Mouse (Mus musculus): ENCODE data around the gene Wrap53.
"Not testable (repeated sequence)": the region's sequence is repeated elsewhere in the genome, so short reads cannot be mapped to it uniquely, and the experiment has no call there.

The Wrap53 gene

DNA sequence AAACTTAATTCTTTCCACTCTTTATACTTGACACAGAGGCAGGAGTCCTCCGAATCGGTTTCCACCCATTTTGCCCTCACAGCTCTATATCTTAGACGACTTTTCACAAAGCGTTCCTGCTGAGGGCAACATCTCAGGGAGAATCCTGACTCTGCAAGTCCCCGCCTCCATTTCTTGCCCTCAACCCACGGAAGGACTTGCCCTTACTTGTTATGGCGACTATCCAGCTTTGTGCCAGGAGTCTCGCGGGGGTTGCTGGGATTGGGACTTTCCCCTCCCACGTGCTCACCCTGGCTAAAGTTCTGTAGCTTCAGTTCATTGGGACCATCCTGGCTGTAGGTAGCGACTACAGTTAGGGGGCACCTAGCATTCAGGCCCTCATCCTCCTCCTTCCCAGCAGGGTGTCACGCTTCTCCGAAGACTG lies at the start of gene Wrap53, which contains the start of gene Trp53:
TSS of gene Wrap53 (minus strand) at position 165 of the 424 bp plus-strand sequence.
TSS of gene Trp53 (plus strand) at position 269 of the 424 bp plus-strand sequence.
- DNase-seq (ENCODE audit: low spot score): peak; percentile 74

GRCm38 (mm10) chr11:69629802-69630201 lies 49.7 kb upstream of the Wrap53 start:
- DNase-seq (ENCODE audit: low spot score): no peak

- DNase-seq (ENCODE audit: low spot score): peak; percentile 69
Measured at GRCm38 (mm10) chr11:69628286-69628685, 48.2 kb upstream of the Wrap53 start.

DNA sequence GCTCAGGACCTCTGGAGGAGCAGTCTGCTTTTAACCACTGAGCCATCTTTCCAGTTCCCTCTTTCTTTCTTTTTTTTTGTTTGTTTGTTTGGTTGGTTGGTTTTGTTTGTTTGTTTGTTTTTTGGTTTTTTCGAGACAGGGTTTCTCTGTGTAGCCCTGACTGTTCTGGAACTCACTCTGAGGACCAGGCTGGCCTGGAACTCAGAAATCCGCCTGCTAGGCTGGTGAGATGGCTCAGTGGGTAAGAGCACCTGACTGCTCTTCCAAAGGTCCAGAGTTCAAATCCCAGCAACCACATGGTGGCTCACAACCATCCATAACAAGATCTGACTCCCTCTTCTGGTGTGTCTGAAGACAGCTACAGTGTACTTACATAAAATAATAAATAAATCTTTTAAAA lies 44.3 kb upstream of the Wrap53 start:
- DNase-seq (ENCODE audit: low spot score): not testable (repeated sequence)

- no peak for DNase-seq (ENCODE audit: low spot score)
Measured at GRCm38 (mm10) chr11:69623006-69623405, 43.0 kb upstream of the Wrap53 start.

DNA sequence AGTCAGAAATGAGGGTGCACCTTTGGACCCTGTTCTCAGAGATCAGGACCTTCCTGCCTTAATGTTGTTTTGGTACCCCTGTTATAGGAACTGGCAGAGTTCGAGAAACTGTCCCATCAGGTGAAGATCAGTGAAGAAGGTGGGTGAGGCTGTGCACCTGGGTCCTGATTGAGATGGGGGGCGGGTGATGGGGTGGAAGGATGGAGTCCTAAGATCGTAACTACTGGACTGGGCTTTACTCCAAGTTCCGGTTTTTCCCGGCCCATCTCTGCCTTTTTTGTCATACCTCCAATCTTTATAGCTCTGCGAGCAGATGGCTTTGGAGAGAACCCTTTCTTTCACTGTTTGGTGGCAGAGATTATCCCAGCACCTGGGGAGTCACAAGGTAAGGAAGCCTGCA lies 42.4 kb upstream of the Wrap53 start:
- no peak for DNase-seq (ENCODE audit: low spot score)

DNA sequence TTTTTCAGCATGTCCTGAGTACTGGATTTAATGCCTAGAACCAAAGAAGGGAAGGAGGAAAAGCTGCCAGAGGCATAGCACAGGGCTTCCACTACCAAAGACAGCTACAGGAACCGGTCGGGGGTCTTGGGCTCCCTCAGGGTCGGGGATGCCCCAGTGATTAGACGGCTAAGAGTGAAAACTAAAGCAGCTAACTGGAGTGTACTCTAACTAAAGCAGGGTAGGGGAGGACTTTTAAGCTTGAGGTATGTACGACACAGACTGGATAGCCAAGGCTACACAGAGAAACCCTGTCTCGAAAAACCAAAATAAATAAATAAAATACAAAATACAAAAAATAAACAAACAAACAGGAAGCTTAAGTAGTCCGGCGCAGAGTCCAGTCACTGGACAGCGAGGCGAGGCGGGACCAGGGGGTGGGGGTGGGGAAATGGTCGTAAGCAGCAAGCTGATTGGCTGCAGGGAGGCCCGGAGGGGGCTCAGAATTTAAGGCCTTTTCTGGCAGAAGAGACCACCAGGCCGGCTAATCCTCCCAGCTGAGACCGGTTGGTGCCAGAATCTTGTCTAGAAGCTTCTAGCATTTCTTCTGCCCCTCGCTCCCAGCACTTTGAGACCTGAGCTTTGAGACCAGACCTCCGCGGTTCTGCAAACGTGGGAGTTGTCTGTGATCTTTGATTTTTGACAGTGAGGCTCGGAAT lies 41.7 kb upstream of the Wrap53 start, which contains the start of gene Sat2:
TSS of gene Sat2 (plus strand) at position 454 of the 698 bp plus-strand sequence.
- DNase-seq (ENCODE audit: low spot score): no peak

- DNase-seq (ENCODE audit: low spot score): no peak
Measured at GRCm38 (mm10) chr11:69620394-69621081, 40.5 kb upstream of the Wrap53 start.

GRCm38 (mm10) chr11:69617805-69618204 lies 37.8 kb upstream of the Wrap53 start, which contains the start of gene Shbg:
Gene Shbg, minus strand, starts transcription at chr11:69617905.
- no peak for DNase-seq (ENCODE audit: low spot score)

DNA sequence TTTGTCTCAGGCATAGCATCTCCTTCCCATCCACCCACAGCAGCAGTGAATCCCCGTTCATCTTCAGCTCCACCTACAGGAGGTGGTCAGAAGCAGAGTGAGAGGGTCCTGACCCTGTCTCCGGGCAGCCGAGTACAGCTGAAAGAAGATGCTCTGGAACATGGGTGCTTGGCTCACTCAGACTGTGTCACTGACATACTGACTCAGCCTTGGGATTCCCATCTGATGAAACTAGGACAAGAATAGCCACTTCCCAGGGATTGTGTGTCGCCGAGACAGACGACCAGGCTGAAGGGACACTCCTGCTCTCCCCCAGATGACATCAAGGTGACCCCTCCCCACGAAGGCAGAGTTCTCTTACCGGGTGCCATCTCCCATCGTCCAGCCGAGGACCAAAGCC lies 36.7 kb upstream of the Wrap53 start:
- DNase-seq (ENCODE audit: low spot score): no peak

DNA sequence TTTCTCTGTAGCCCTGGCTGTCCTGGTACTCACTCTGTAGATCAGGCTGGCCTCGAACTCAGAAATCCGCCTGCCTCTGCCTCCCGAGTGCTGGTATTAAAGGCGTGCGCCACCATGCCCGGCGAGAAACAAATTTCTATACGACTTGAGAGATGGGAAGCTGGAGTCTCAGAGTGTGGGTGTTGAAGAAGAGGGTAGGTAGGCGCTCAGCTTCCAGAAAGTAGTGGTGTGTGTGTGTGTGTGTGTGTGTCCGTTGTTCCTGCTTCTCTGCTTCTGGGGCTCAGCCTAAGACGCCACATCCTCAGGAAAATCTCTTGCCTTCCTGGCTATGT lies 34.2 kb upstream of the Wrap53 start:
- not testable (repeated sequence) for DNase-seq (ENCODE audit: low spot score)

DNA sequence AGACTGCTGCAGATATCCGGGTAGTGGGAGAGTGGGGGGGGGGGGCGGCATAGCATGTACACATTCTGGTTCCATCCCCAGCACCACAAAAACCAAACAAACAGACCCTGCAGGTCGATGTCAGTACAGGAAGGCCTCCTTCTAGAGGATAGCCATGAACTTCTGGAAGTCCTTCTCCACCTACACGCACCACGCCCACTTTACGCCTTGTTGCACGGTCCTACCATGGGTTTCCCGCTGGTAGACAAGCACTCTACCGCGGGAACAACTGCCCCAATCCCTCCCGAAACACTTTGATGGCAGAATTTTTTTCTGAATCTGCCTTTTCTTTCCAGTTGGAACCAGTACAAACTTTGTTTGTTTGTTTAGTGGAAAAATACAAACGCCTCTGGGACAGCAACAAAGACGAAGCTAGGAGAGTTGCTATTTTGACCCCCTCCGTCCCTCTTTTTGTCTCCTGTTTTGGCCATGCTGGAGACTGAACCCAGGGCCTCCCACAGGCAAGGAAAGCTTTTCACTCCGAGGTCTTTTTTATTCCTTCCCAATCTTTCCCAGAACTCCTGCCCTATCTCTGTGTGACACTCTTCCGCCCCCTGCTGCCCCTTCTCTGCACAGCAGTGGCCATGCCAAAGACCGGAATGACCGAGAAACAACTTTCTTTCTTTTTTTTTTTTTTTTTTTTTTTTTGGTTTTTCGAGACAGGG lies 33.6 kb upstream of the Wrap53 start:
- peak; percentile 92 for DNase-seq (ENCODE audit: low spot score)

DNA sequence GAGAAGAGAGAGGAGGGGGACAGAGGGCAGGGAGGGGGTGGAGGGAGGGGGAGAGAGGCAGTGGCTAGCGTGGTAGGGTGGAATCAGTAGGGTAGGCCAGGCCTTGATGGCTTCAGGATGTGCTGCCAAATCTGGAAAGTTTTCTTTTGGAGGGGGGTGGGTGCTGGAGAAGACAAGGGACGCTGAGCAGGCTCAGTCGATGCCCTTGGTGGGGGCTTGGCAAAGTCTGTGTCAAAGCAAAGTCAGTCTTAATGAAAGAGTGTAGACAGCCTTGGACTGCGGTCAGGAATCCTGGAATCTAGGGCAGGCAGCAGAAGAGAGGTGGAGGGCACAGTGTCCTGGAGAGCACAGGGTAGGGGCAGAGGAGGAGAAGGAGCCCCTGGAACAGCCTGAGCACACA lies 30.8 kb upstream of the Wrap53 start:
- no peak for DNase-seq (ENCODE audit: low spot score)

DNA sequence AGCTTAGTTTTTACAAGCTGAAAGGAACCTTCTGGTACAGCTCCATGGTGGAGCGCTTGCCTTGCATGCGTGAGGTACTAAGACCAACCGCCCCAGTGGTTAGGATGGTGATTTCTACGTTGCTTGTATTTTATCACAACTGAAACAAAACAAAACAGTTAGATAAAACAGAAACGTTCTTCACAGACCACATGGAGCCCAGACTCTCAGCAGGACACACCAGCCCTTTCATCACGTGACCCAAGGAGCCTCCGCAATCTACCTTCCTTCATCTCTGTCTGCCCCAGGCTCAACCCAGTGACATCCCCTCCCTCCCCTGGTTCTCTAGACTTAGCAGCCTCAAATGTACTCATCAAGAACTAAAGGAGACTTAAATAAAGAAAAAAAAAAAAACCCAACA lies 29.4 kb upstream of the Wrap53 start:
- DNase-seq (ENCODE audit: low spot score): no peak

DNA sequence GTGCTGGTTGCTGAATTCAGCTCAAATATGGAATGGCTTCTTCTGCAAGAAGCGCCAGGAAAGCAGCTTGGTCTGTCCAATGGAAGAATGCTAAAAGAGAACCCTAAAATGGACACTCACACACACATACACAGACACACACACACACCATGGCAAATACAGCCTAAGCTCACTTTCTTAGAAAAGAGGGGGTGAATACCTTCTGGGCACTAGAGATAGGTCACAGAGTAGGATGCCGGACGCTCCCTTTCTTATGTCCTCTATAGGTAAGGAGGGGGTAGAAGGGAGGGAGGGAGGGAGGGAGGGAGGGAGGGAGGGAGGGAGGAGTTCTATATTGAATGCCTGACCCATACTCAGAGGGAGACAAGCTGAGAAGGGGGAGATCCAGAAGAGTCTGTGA lies 28.5 kb upstream of the Wrap53 start:
- no peak for DNase-seq (ENCODE audit: low spot score)

GRCm38 (mm10) chr11:69606832-69607231 lies 26.8 kb upstream of the Wrap53 start:
- no peak for DNase-seq (ENCODE audit: low spot score)

- DNase-seq (ENCODE audit: low spot score): no peak
Measured at GRCm38 (mm10) chr11:69606491-69606795, 26.4 kb upstream of the Wrap53 start.

DNA sequence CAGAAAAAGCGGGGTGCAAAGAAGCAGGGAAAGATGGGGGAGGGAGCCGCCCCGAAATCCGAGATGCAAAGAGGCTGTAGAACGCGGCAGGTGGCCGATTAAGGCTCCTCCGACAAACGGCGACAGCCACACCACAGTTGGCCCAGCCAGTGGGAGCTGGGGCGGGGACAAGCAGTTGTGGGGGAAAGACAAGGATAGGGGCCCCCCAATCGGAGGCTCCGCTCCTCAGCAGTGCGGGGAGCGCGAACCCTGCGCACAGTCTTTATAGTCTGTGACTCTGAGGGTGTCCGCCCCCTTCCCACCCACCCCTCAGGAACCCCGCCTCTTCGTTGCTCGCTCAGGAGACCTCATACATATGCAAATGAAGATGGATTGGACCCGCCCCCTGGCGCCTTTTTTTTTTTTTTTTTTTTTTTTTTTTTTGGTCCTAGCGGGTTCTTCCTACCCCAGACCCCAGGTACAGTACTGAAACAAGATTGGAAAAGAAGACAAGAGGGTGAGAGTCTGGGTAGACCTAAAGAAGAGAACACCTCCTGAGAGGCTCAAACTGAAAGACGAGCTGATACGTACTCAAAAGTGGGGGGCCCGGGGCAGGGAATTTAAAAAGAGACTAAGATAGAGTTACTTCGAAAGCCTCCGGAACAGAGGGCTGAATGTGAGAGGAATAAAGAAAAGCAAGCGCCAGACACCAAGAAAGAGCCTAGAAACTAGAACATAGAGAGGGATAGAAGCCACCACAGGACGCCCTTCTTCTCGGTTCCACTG lies 25.9 kb upstream of the Wrap53 start, which contains the start of gene Atp1b2:
TSS of gene Atp1b2 (minus strand) at position 217 of the 765 bp plus-strand sequence.
- DNase-seq (ENCODE audit: low spot score): peak; percentile 72

GRCm38 (mm10) chr11:69604795-69605664 lies 25.0 kb upstream of the Wrap53 start:
- no peak for DNase-seq (ENCODE audit: low spot score)

DNA sequence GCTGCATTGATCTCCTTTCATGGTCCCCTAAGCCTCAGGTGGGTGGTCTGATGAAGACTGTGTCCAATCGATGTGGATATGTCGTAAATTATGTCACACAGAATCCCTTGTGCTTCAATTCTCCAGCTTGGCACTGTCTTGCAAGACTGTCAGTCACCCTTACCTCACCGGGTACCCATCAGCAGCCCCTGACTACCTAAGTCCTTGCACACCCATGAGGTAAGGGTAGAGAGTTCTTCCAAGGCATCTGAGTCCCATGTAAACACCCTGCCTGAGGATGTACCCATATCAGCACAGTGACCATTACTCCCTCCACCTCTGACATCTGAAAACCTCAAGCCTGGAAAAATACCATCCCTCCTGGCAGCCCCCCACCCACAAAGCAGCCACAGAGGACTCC lies 24.3 kb upstream of the Wrap53 start:
- DNase-seq (ENCODE audit: low spot score): no peak

DNA sequence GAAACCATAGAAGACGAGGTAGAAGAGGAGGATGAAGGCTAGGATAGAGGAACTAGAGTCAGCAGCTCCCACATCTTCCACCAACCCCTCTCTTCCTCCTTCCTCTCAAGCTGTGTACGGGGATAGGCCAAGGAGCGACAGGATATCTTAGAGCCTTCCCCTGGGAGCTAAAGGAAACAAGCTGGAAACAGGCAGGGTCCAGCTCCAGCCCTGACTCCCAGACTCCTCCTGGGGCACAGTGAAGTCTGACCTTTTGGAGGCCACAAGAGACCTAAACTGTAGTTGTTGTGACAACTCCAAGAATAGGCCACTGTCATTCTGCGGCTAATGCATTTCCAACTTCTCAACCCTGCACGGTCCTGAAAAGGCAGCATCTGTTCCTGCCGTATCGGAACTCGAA lies 23.5 kb upstream of the Wrap53 start:
- no peak for DNase-seq (ENCODE audit: low spot score)
